Mouse (Mus musculus): ENCODE results near the gene Prss22. TPM values are rescaled to one million over a fixed set of nuclear protein-coding genes. Genes with fewer than 3 reads are reported as not detected.
A peak's percentile ranks its signal among the peaks of the same experiment; 100 is the strongest.

Gene Prss22
- 0.11 and 0.96 TPM in 2 replicates for polyA plus RNA-seq (2012; rRNA removed)

GRCm38 (mm10) chr17:23997901-23998300 lies at the start of gene Prss22:
Prss22 (minus strand) TSS chr17:23998100.
- TF ChIP-seq CTCF (IDR thresholded peaks at IDR 0.05; ENCODE audit: insufficient read depth, low read length) (no peak), POLR2A (IDR thresholded peaks at IDR 0.05; ENCODE audit: borderline replicate concordance, extremely low read depth, low read depth, low read length) (no peak)
- DNase-seq = no peak
- H3K4me1 ChIP-seq (ENCODE audit: control insufficient read depth, insufficient read depth, low read length) = peaks cover 2% of the 10 kb centered on the region; the same call in 1 of the 2 replicates
- WGBS = 58% methylated on average over 2 of the region's 2 CpGs
- H3K4me3 ChIP-seq (replicated peaks; ENCODE audit: extremely low read depth, low read depth, low read length) = no peak within 1 kb of the TSS

GRCm38 (mm10) chr17:24046026-24046425 lies 48.1 kb upstream of the Prss22 start:
- no peak for DNase-seq
- WGBS = 37% methylated on average over 5 of the region's 5 CpGs
- no peaks in the 10 kb centered on the region for H3K4me1 ChIP-seq (ENCODE audit: control insufficient read depth, insufficient read depth, low read length)
- H3K4me3 ChIP-seq (replicated peaks; ENCODE audit: extremely low read depth, low read depth, low read length) = no peak overlapping the region
- no peak for TF ChIP-seq CTCF (IDR thresholded peaks at IDR 0.05; ENCODE audit: insufficient read depth, low read length)
- TF ChIP-seq POLR2A (IDR thresholded peaks at IDR 0.05; ENCODE audit: borderline replicate concordance, extremely low read depth, low read depth, low read length) = no peak

GRCm38 (mm10) chr17:24045608-24046007 lies 47.7 kb upstream of the Prss22 start:
- no peak overlapping the region for H3K4me3 ChIP-seq (replicated peaks; ENCODE audit: extremely low read depth, low read depth, low read length)
- no peak for DNase-seq
- 79% methylated on average over 10 of the region's 10 CpGs for WGBS
- TF ChIP-seq CTCF (IDR thresholded peaks at IDR 0.05; ENCODE audit: insufficient read depth, low read length) (no peak), POLR2A (IDR thresholded peaks at IDR 0.05; ENCODE audit: borderline replicate concordance, extremely low read depth, low read depth, low read length) (no peak)
- H3K4me1 ChIP-seq (ENCODE audit: control insufficient read depth, insufficient read depth, low read length) = no peaks in the 10 kb centered on the region

GRCm38 (mm10) chr17:24044482-24044881 lies 46.6 kb upstream of the Prss22 start:
- 53% methylated on average over 5 of the region's 5 CpGs for WGBS
- no peak for TF ChIP-seq POLR2A (IDR thresholded peaks at IDR 0.05; ENCODE audit: borderline replicate concordance, extremely low read depth, low read depth, low read length)
- TF ChIP-seq CTCF (IDR thresholded peaks at IDR 0.05; ENCODE audit: insufficient read depth, low read length) = no peak
- no peak for DNase-seq

GRCm38 (mm10) chr17:24037844-24038243 lies 39.9 kb upstream of the Prss22 start, which contains the start of gene Prss27:
Prss27 (plus strand) TSS chr17:24038144.
- no peaks in the 10 kb centered on the region for H3K4me1 ChIP-seq (ENCODE audit: control insufficient read depth, insufficient read depth, low read length)
- TF ChIP-seq CTCF (IDR thresholded peaks at IDR 0.05; ENCODE audit: insufficient read depth, low read length) (no peak), POLR2A (IDR thresholded peaks at IDR 0.05; ENCODE audit: borderline replicate concordance, extremely low read depth, low read depth, low read length) (no peak)
- DNase-seq = no peak
- H3K4me3 ChIP-seq (replicated peaks; ENCODE audit: extremely low read depth, low read depth, low read length) = no peak within 1 kb of the TSS
- 58% methylated on average over 4 of the region's 4 CpGs for WGBS

More at GRCm38 (mm10) chr17:24044482-24044881, 46.6 kb upstream of the Prss22 start:
- H3K4me3 ChIP-seq (replicated peaks; ENCODE audit: extremely low read depth, low read depth, low read length) = no peak overlapping the region
- H3K4me1 ChIP-seq (ENCODE audit: control insufficient read depth, insufficient read depth, low read length) = no peaks in the 10 kb centered on the region

- 60% methylated on average over 13 of the region's 13 CpGs for WGBS
- H3K4me3 ChIP-seq (replicated peaks; ENCODE audit: extremely low read depth, low read depth, low read length) = no peak overlapping the region
- TF ChIP-seq POLR2A (IDR thresholded peaks at IDR 0.05; ENCODE audit: borderline replicate concordance, extremely low read depth, low read depth, low read length) = no peak
- TF ChIP-seq CTCF (IDR thresholded peaks at IDR 0.05; ENCODE audit: insufficient read depth, low read length) = no peak
Measured at GRCm38 (mm10) chr17:24037360-24037759, 39.5 kb upstream of the Prss22 start.

GRCm38 (mm10) chr17:24036954-24037353 lies 39.1 kb upstream of the Prss22 start:
- Histone ChIP-seq H3K4me1 (ENCODE audit: control insufficient read depth, insufficient read depth, low read length) (no peaks in the 10 kb centered on the region), H3K4me3 (replicated peaks; ENCODE audit: extremely low read depth, low read depth, low read length) (no peak overlapping the region)
- 62% methylated on average over 6 of the region's 6 CpGs for WGBS
- TF ChIP-seq POLR2A (IDR thresholded peaks at IDR 0.05; ENCODE audit: borderline replicate concordance, extremely low read depth, low read depth, low read length) (no peak), CTCF (IDR thresholded peaks at IDR 0.05; ENCODE audit: insufficient read depth, low read length) (0 out of 2 replicates have a peak, but pooled peaks have one; percentile 8)
- no peak for DNase-seq

More at GRCm38 (mm10) chr17:24037360-24037759, 39.5 kb upstream of the Prss22 start:
- DNase-seq = no peak
- H3K4me1 ChIP-seq (ENCODE audit: control insufficient read depth, insufficient read depth, low read length) = no peaks in the 10 kb centered on the region

- H3K4me1 ChIP-seq (ENCODE audit: control insufficient read depth, insufficient read depth, low read length) = no peaks in the 10 kb centered on the region
- no peak overlapping the region for H3K4me3 ChIP-seq (replicated peaks; ENCODE audit: extremely low read depth, low read depth, low read length)
- DNase-seq = no peak
- TF ChIP-seq POLR2A (IDR thresholded peaks at IDR 0.05; ENCODE audit: borderline replicate concordance, extremely low read depth, low read depth, low read length) (no peak), CTCF (IDR thresholded peaks at IDR 0.05; ENCODE audit: insufficient read depth, low read length) (no peak)
- WGBS = 67% methylated on average over 7 of the region's 7 CpGs
Measured at GRCm38 (mm10) chr17:24035087-24035486, 37.2 kb upstream of the Prss22 start.

- H3K4me1 ChIP-seq (ENCODE audit: control insufficient read depth, insufficient read depth, low read length) = no peaks in the 10 kb centered on the region
- no peak for TF ChIP-seq POLR2A (IDR thresholded peaks at IDR 0.05; ENCODE audit: borderline replicate concordance, extremely low read depth, low read depth, low read length)
- TF ChIP-seq CTCF (IDR thresholded peaks at IDR 0.05; ENCODE audit: insufficient read depth, low read length) = no peak
- 79% methylated on average over 12 of the region's 22 CpGs for WGBS
- H3K4me3 ChIP-seq (replicated peaks; ENCODE audit: extremely low read depth, low read depth, low read length) = no peak overlapping the region
- DNase-seq = no peak
Measured at GRCm38 (mm10) chr17:24030551-24030950, 32.7 kb upstream of the Prss22 start.

- 77% methylated on average over 7 of the region's 7 CpGs for WGBS
- Histone ChIP-seq H3K4me1 (ENCODE audit: control insufficient read depth, insufficient read depth, low read length) (no peaks in the 10 kb centered on the region), H3K4me3 (replicated peaks; ENCODE audit: extremely low read depth, low read depth, low read length) (no peak overlapping the region)
- DNase-seq = no peak
- TF ChIP-seq POLR2A (IDR thresholded peaks at IDR 0.05; ENCODE audit: borderline replicate concordance, extremely low read depth, low read depth, low read length) (no peak), CTCF (IDR thresholded peaks at IDR 0.05; ENCODE audit: insufficient read depth, low read length) (no peak)
Measured at GRCm38 (mm10) chr17:24029477-24029876, 31.6 kb upstream of the Prss22 start.
